Mouse (Mus musculus) neural tube, embryonic 11.5 days (tissue): ENCODE results near the gene Acer3. TPM values are rescaled to one million over a fixed set of nuclear protein-coding genes. Genes with fewer than 3 reads are reported as not detected.

ENCODE experiments used
- ATAC-seq: fragments of 200-750 bp; cut with Nextera tagmentation; 2 replicates; pipeline ENCODE4 v1.8.0; 2017; ENCODE audit warnings: moderate number of reproducible peaks, mild to moderate bottlenecking, moderate TSS enrichment, moderate library complexity; ENCODE audit not compliant: insufficient read depth, low FRiP score, low TSS enrichment
- DNase-seq: peaks from one replicate; pipeline ENCODE4 v3.0.0-alpha.2; 2015; ENCODE audit warnings: low spot score
- H3K27ac ChIP-seq: fragments of 300-500 bp; sonication (generic); 2 replicates; pipeline ENCODE4 v1.5.1; 2014; ENCODE audit warnings: low read depth, mild to moderate bottlenecking, low read length
- H3K27me3 ChIP-seq: fragments of 300-500 bp; sonication (generic); 2 replicates; pipeline ENCODE4 v1.6.1; 2014; ENCODE audit warnings: mild to moderate bottlenecking, low read length, mixed read lengths; ENCODE audit not compliant: control insufficient read depth, insufficient read depth
- H3K36me3 ChIP-seq: fragments of 300-500 bp; sonication (generic); 2 replicates; pipeline ENCODE4 v1.6.1; 2014; ENCODE audit warnings: mild to moderate bottlenecking, low read length, moderate library complexity, mixed read lengths; ENCODE audit not compliant: control insufficient read depth, insufficient read depth
- H3K4me1 ChIP-seq: fragments of 300-500 bp; sonication (generic); 2 replicates; pipeline ENCODE4 v1.6.1; 2014; ENCODE audit warnings: low read length, mixed read lengths; ENCODE audit not compliant: control insufficient read depth, insufficient read depth
- H3K4me2 ChIP-seq: fragments of 300-500 bp; sonication (generic); 2 replicates; pipeline ENCODE4 v1.6.1; 2014; ENCODE audit warnings: low read depth, mild to moderate bottlenecking, moderate library complexity
- H3K4me3 ChIP-seq: fragments of 300-500 bp; sonication (generic); 2 replicates; pipeline ENCODE4 v1.5.1; 2014; ENCODE audit warnings: low read depth, low read length
- H3K9ac ChIP-seq: fragments of 300-500 bp; sonication (generic); 2 replicates; pipeline ENCODE4 v1.6.1; 2014; ENCODE audit warnings: mild to moderate bottlenecking, low read length
- H3K9me3 ChIP-seq: fragments of 300-500 bp; sonication (generic); 2 replicates; pipeline ENCODE4 v1.6.1; 2016; ENCODE audit warnings: low read length; ENCODE audit not compliant: control insufficient read depth
- WGBS: fragments of 180-500 bp; shearing (Covaris S2); extraction: QIAGEN DNeasy Blood & Tissue Kit; methylation state at CpG from one replicate; pipeline ENCODE4 v1.1.7; 2014; 5-methylcytosine and 5-hydroxymethylcytosine counted together
- polyA plus RNA-seq: library from polyadenylated mRNA; unstranded; fragments of >200 nt; fragmentation: Nextera tagmentation; extraction: Ambion mirVana; gene quantifications from 2 replicates; pipeline ENCODE4 v1.2.1, GENCODE M21; 2014

Acer3 gene
- polyA plus RNA-seq, 1 experiment from 2014 or later = 20.0 TPM

DNA sequence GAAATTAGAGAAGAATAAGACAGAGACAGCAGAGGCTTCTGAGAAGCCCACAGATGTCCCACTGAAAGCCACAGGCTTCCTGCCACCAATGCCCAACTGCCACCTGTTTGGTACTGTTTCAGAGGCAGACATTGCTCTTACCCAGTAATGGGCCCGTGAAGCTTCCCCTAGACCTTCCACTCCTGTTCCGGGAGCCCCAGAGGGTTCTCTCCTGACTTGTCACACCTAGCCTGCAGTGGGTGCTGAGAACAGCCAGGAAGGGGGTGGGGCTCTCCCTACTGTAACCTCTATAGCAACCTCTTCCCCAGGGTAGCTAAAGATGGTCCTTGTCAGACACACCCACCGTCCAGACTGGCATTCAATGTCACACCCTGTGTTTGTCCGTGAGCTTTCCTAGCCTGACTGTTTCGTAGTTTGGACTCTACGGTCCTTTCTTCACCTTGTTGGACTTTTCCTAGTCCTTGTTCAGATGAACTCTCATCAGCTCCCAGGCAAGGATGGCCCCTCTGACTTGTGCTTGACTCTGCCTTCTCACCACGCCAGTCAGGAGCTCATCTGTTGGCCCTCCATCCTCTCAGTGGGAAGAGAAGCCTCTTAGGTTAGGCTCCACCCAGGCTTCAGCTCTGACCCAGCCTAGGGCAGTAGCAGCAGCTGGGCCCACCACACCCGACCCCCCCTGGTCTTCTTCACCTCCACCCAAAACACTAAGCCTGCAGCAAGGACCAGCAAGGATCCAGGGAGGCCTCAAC, 144.5 kb downstream of the Acer3 start:
- Histone ChIP-seq H3K4me2 (peak overlapping the region; percentile 73), H3K27me3 (no peaks in the 10 kb centered on the region), H3K36me3 (no peaks in the 10 kb centered on the region), H3K4me1 (peaks cover 10% of the 10 kb centered on the region; the same call in 1 of the 2 replicates), H3K4me3 (no peak overlapping the region), H3K9me3 (no peaks in the 10 kb centered on the region), H3K27ac (no peak overlapping the region), H3K9ac (no peak overlapping the region)
- no peak for DNase-seq
- 73% methylated on average over 8 of the region's 8 CpGs for WGBS
- ATAC-seq = no peak

DNA sequence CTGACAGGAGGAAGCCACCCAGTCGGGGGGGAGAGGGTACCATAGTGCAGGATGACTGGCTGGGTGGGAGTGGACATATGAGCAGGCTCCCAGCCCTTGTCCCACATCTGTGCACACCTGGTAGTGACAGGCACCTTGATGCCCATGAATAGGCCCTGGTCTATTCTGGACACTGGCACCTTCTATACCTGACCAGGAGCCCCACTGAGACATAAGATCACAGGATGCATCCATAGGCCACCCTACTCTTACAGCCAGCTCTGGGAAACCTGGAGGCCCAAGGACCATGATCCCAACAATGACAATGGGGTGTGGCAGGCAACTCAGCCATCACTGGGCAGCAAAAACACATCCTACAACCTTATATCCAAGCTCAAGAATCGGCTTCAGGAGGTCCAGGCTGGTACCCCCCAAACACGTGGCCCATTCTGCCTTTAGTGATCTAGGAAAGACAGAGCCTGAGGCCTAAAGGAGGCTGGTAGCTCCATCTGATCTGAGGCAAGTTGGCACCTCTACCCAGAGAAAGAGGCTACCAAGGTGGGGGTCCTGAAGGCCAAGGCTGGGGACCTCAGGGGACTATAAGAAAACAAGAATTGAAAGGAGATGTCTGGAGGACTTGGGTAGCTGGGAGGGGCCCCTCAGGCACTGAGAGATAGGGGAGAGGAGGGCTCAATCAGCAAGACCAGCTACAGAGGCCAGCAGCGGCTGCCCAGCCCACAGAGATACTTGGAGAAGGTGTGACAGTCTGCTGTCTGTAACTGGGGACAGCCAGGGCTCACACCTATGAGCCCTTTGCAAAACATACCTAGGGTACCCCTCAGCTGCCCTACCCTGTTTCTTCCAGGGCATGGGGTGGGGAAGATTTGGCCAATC, 145.9 kb downstream of the Acer3 start:
- Histone ChIP-seq H3K4me3 (no peak overlapping the region), H3K4me1 (peaks cover 16% of the 10 kb centered on the region; the same call in 1 of the 2 replicates), H3K27me3 (no peaks in the 10 kb centered on the region), H3K9ac (no peak overlapping the region; the same call in 1 of the 2 replicates), H3K36me3 (no peaks in the 10 kb centered on the region), H3K27ac (no peak overlapping the region), H3K9me3 (no peaks in the 10 kb centered on the region), H3K4me2 (no peak overlapping the region)
- WGBS = 82% methylated on average over 4 of the region's 4 CpGs
- DNase-seq = no peak
- no peak for ATAC-seq

DNA sequence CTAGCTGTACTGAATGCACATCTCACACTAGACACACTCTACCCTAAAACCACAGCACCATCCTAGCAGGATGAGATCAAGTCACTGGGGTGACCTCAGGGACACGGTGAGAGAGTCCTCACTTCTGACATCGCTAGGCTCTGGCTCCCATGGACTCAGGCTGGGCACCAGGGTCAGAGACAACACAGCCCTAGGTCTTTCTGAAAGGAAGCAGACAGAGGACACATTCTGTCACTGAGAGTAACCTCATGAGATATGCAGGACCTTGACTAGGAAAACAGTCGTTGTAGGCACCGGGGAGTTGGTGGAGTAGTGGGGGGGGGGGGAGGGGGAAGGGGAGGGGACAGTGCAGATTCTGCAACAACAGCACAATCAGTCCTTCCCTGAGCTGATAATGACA, 147.6 kb downstream of the Acer3 start:
- peaks cover 12% of the 10 kb centered on the region; the same call in 1 of the 2 replicates for H3K4me1 ChIP-seq
- no peaks in the 10 kb centered on the region for H3K36me3 ChIP-seq
- no peak overlapping the region; the same call in 1 of the 2 replicates for H3K9ac ChIP-seq
- ATAC-seq = no peak
- H3K4me2 ChIP-seq = no peak overlapping the region
- H3K9me3 ChIP-seq = no peaks in the 10 kb centered on the region
- DNase-seq = no peak
- H3K4me3 ChIP-seq = no peak overlapping the region
- WGBS = 50% methylated on average over 4 of the region's 4 CpGs
- no peaks in the 10 kb centered on the region for H3K27me3 ChIP-seq
- H3K27ac ChIP-seq = no peak overlapping the region

DNA sequence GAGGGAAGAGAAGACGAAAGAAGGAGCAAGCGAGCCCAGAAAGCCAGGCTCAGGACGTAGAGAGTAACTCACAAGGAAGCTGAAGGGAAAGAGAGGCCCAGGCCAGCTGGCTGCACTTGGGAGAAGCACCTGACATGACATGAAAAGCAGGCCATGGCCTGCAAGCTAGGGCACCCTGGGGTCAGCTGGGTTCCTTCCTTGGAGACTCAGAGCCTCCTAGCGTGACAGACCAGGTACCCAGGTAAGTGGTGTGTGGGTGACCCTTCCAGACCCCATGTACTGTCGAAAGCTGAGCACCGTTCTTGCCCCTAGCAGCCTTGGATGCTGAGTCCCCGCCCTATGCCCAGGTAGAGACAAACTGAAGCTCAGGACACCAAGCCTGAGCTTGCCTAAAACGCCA, 148.3 kb downstream of the Acer3 start:
- peaks cover 8% of the 10 kb centered on the region; the same call in 1 of the 2 replicates for H3K4me1 ChIP-seq
- no peak overlapping the region for H3K9ac ChIP-seq
- DNase-seq (no peak), ATAC-seq (no peak)
- no peaks in the 10 kb centered on the region for H3K27me3 ChIP-seq
- no peak overlapping the region for H3K27ac ChIP-seq
- no peaks in the 10 kb centered on the region for H3K9me3 ChIP-seq
- H3K4me3 ChIP-seq = no peak overlapping the region
- H3K36me3 ChIP-seq = no peaks in the 10 kb centered on the region
- WGBS = 90% methylated on average over 8 of the region's 8 CpGs
- H3K4me2 ChIP-seq = no peak overlapping the region

DNA sequence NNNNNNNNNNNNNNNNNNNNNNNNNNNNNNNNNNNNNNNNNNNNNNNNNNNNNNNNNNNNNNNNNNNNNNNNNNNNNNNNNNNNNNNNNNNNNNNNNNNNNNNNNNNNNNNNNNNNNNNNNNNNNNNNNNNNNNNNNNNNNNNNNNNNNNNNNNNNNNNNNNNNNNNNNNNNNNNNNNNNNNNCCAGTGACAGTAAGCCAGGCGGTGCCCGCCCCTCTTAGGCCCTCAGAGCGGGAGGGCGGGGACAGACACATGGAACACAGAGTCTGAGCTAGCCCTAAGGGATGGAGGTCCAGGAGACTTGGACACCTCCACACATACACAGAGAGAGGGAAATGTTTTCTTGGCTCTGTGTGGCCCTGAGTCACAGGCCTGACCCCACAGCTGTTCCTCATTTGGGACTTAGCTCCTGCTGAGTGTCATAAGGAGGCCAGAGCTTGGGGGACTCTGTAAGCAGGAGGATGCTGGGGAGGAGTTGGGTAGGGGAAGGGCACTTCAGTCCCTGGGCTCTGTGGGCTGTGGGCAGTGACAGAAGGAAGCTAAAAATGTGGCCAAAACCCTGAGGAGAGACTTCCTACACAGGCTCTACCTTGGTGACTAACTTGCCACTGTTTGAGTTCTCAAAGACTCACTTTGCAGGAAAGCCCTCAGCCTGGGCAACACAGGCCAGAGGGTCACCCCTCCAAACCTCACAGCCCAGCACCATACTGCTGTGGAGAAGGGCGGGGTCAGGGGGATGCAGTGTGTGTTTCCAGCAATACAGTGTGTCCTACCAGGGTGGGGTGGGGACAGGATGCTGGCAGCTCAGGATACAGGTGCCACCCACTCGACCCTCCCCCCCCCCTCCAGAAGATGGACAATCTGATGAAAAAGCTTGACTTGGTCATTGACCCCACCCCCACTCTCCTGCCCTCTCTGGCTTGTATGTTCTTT, 149.6 kb downstream of the Acer3 start:
- H3K27ac ChIP-seq = no peak overlapping the region
- H3K9me3 ChIP-seq = no peaks in the 10 kb centered on the region
- DNase-seq = peak; percentile 9
- H3K4me2 ChIP-seq = no peak overlapping the region
- peaks cover 6% of the 10 kb centered on the region; the same call in 1 of the 2 replicates for H3K4me1 ChIP-seq
- no peaks in the 10 kb centered on the region for H3K36me3 ChIP-seq
- no peak overlapping the region for H3K4me3 ChIP-seq
- no peak for ATAC-seq
- no peaks in the 10 kb centered on the region for H3K27me3 ChIP-seq
- no peak overlapping the region for H3K9ac ChIP-seq
- WGBS = 65% methylated on average over 6 of the region's 6 CpGs

DNA sequence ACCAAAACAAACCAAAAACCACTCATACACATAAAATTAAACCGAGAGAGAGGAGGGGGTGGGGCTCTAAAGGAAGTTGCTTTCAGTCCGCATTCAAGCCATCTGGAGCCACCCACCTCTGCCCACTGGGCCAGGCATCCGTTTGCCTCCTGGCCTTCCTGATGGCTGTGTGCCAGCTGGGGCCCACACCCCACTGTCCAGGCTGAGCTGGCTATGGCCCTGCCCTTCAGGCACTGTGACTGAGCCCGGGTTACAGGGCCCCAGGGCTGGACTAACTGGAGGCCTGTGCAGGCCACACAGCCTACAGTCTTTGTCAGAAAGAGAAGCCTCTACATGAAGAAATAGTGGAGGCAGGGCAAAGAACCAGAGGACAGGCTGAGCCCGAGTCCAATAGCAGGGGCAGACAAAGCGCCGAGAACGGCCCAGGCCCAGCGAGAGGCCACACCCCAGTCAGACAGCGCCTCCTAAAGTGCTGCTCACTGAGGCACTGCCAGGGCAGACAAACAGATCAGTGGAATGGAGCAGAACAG, 155.9 kb downstream of the Acer3 start:
- DNase-seq = peak; percentile 19
- peaks cover 12% of the 10 kb centered on the region; the same call in 1 of the 2 replicates for H3K4me1 ChIP-seq
- no peak overlapping the region for H3K4me2 ChIP-seq
- H3K27ac ChIP-seq = no peak overlapping the region
- H3K9me3 ChIP-seq = no peaks in the 10 kb centered on the region
- peak; percentile 53; the same call in 1 of the 2 replicates for ATAC-seq
- 70% methylated on average over 10 of the region's 10 CpGs for WGBS
- 0 out of 2 replicates have a peak overlapping the region, but pooled peaks have one; percentile 1 for H3K9ac ChIP-seq
- no peaks in the 10 kb centered on the region; the same call in 1 of the 2 replicates for H3K36me3 ChIP-seq
- no peak overlapping the region for H3K4me3 ChIP-seq
- H3K27me3 ChIP-seq = no peaks in the 10 kb centered on the region

DNA sequence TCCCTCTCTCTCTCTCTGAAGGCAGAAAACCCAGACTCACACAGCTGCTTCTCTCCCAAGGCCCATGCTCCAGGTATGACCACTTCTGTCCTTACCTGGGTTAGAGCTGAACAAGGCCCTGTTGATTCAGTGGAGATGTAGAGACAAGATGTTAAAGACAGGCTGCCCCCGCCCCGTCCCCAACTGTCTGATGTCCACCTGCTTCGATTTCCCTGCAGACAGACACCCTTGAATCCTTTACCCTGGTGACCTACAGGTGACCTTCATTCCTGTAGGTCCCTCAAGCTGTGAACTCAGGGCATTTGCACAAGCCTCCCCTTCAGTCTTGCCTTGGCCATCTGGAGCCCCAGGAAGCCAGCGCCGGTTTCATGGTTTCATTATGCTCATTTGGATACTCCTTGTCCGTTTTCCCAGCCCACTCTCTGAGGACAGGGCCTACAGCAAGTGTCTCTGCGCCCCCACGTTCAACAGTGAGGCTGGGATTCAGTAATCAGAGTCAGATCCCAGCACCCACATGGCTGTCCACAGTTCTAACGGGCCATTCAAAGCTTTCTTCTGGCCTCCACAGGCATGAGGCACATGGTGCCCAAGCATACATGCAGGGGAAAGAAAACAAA, 156.5 kb downstream of the Acer3 start:
- ATAC-seq = 0 out of 2 replicates have a peak, but pooled peaks have one; percentile 14
- H3K4me1 ChIP-seq = peaks cover 12% of the 10 kb centered on the region; the same call in 1 of the 2 replicates
- H3K27me3 ChIP-seq = no peaks in the 10 kb centered on the region
- H3K9me3 ChIP-seq = no peaks in the 10 kb centered on the region
- no peaks in the 10 kb centered on the region; the same call in 1 of the 2 replicates for H3K36me3 ChIP-seq
- H3K9ac ChIP-seq = no peak overlapping the region
- H3K27ac ChIP-seq = no peak overlapping the region
- H3K4me2 ChIP-seq = no peak overlapping the region
- H3K4me3 ChIP-seq = no peak overlapping the region
- DNase-seq = no peak
- WGBS = 80% methylated on average over 9 of the region's 9 CpGs
